Mouse (Mus musculus) heart, postnatal 0 days (tissue): ENCODE results near the gene Capn10.

Experiments
- CTCF ChIP-seq: IDR thresholded peaks from 2 replicates; pipeline ENCODE4 v1.5.1; 2016; ENCODE audit warnings: antibody characterized with exemption, control low read depth, low read depth
- EP300 ChIP-seq: IDR thresholded peaks from 2 replicates; pipeline ENCODE4 v1.6.1; 2016; ENCODE audit warnings: antibody characterized with exemption, low read depth

- no peak for TF ChIP-seq CTCF
- TF ChIP-seq EP300 = no peak
These were observed 19.2 kb upstream of the Capn10 start for GRCm38 (mm10) chr1:92914993-92915392.
